Mouse (Mus musculus) lung, embryonic 14.5 days (tissue): ENCODE measurements around the gene Nup50. TPM values are rescaled to one million over a fixed set of nuclear protein-coding genes. Genes with fewer than 3 reads are reported as not detected.

Experiments
- ATAC-seq: fragments of 200-750 bp; cut with Nextera tagmentation; 2 replicates; pipeline ENCODE4 v1.8.0; 2017; ENCODE audit warnings: mild to moderate bottlenecking, moderate TSS enrichment, moderate library complexity; ENCODE audit not compliant: insufficient read depth
- DNase-seq: peaks from one replicate; pipeline ENCODE4 v3.0.0-alpha.2; 2015
- H3K27ac ChIP-seq: fragments of 300-500 bp; sonication (generic); 2 replicates; pipeline ENCODE4 v1.5.1; 2014; ENCODE audit warnings: low read depth, mild to moderate bottlenecking, moderate library complexity
- H3K27me3 ChIP-seq: fragments of 300-500 bp; sonication (generic); 2 replicates; pipeline ENCODE4 v1.6.1; 2014; ENCODE audit warnings: low read length, control low read depth; ENCODE audit not compliant: insufficient read depth
- H3K36me3 ChIP-seq: fragments of 300-500 bp; sonication (generic); 2 replicates; pipeline ENCODE4 v1.6.1; 2014; ENCODE audit warnings: control low read depth; ENCODE audit not compliant: insufficient read depth
- H3K4me1 ChIP-seq: fragments of 300-500 bp; sonication (generic); 2 replicates; pipeline ENCODE4 v1.6.1; 2014; ENCODE audit warnings: antibody characterized with exemption, control low read depth; ENCODE audit not compliant: insufficient read depth
- H3K4me2 ChIP-seq: fragments of 300-500 bp; sonication (generic); 2 replicates; pipeline ENCODE4 v1.6.1; 2014; ENCODE audit warnings: mild to moderate bottlenecking
- H3K4me3 ChIP-seq: fragments of 300-500 bp; sonication (generic); 2 replicates; pipeline ENCODE4 v1.5.1; 2014; ENCODE audit warnings: low read depth, low read length
- H3K9ac ChIP-seq: fragments of 300-500 bp; sonication (generic); 2 replicates; pipeline ENCODE4 v1.6.1; 2014
- H3K9me3 ChIP-seq: fragments of 300-500 bp; sonication (generic); 2 replicates; pipeline ENCODE4 v1.6.1; 2016; ENCODE audit warnings: low read depth, low read length, control low read depth
- CTCF ChIP-seq: IDR thresholded peaks from 2 replicates; pipeline ENCODE4 v1.5.1; 2016; ENCODE audit warnings: antibody characterized with exemption, low read depth
- WGBS: fragments of 180-500 bp; shearing (Covaris S2); extraction: QIAGEN DNeasy Blood & Tissue Kit; methylation state at CpG from one replicate; pipeline ENCODE4 v1.1.7; 2014; 5-methylcytosine and 5-hydroxymethylcytosine counted together
- polyA plus RNA-seq: library from polyadenylated mRNA; unstranded; fragments of >200 nt; fragmentation: Nextera tagmentation; extraction: Ambion mirVana; gene quantifications from 2 replicates; pipeline ENCODE4 v1.2.1, GENCODE M21; 2014

The Nup50 gene
- polyA plus RNA-seq, 1 experiment from 2014 or later, result 48.2 TPM

- 67% methylated on average over 1 of the region's 1 CpGs for whole genome bisulfite sequencing
- no peaks in the 10 kb centered on the region for H3K9me3 ChIP-seq
- no peaks in the 10 kb centered on the region for H3K36me3 ChIP-seq
- no peaks in the 10 kb centered on the region for H3K4me1 ChIP-seq
- H3K9ac ChIP-seq, result no peak overlapping the region
- H3K4me3 ChIP-seq, result no peak overlapping the region
- no peak overlapping the region for H3K27ac ChIP-seq
- no peak overlapping the region for H3K4me2 ChIP-seq
- no peak for ATAC-seq
- no peak for TF ChIP-seq CTCF
- DNase-seq, result no peak
- H3K27me3 ChIP-seq, result no peaks in the 10 kb centered on the region
Measured at GRCm38 (mm10) chr15:84896664-84897063, 26.5 kb upstream of the Nup50 start.

GRCm38 (mm10) chr15:84898077-84898476 lies 25.1 kb upstream of the Nup50 start:
- Histone ChIP-seq H3K4me2 (peak overlapping the region; percentile 3; the same call in 1 of the 2 replicates), H3K4me3 (no peak overlapping the region), H3K27me3 (no peaks in the 10 kb centered on the region), H3K27ac (no peak overlapping the region), H3K9ac (no peak overlapping the region), H3K9me3 (no peaks in the 10 kb centered on the region), H3K36me3 (no peaks in the 10 kb centered on the region), H3K4me1 (no peaks in the 10 kb centered on the region)
- WGBS, result 19% methylated on average over 7 of the region's 7 CpGs
- ATAC-seq (peak; percentile 38; the same call in 1 of the 2 replicates), DNase-seq (peak; percentile 65)
- TF ChIP-seq CTCF, result no peak

- ATAC-seq (no peak), DNase-seq (no peak)
- H3K36me3 ChIP-seq, result no peaks in the 10 kb centered on the region
- H3K4me3 ChIP-seq, result no peak overlapping the region
- no peak for TF ChIP-seq CTCF
- H3K27me3 ChIP-seq, result no peaks in the 10 kb centered on the region
- H3K27ac ChIP-seq, result no peak overlapping the region
- no peaks in the 10 kb centered on the region for H3K4me1 ChIP-seq
- H3K9ac ChIP-seq, result no peak overlapping the region
- no peaks in the 10 kb centered on the region for H3K9me3 ChIP-seq
- WGBS, result 69% methylated on average over 7 of the region's 7 CpGs
- H3K4me2 ChIP-seq, result no peak overlapping the region
Measured at GRCm38 (mm10) chr15:84903843-84904385, 19.3 kb upstream of the Nup50 start.

- Histone ChIP-seq H3K4me2 (no peak overlapping the region), H3K9ac (no peak overlapping the region), H3K27me3 (no peaks in the 10 kb centered on the region), H3K9me3 (no peaks in the 10 kb centered on the region), H3K36me3 (no peaks in the 10 kb centered on the region), H3K4me3 (no peak overlapping the region), H3K4me1 (no peaks in the 10 kb centered on the region), H3K27ac (no peak overlapping the region)
- WGBS, result 89% methylated on average over 3 of the region's 3 CpGs
- TF ChIP-seq CTCF, result no peak
- ATAC-seq (no peak), DNase-seq (no peak)
Measured at GRCm38 (mm10) chr15:84913201-84913600, 10.0 kb upstream of the Nup50 start.

- no peak for ATAC-seq
- Histone ChIP-seq H3K27me3 (no peaks in the 10 kb centered on the region), H3K36me3 (no peaks in the 10 kb centered on the region), H3K4me3 (no peak within 1 kb of the TSS), H3K9ac (no peak within 1 kb of the TSS), H3K9me3 (no peaks in the 10 kb centered on the region), H3K27ac (no peak within 1 kb of the TSS), H3K4me2 (no peak within 1 kb of the TSS), H3K4me1 (0 out of 2 replicates have a peak, but pooled peaks cover 5% of the 10 kb centered on the region)
- 88% methylated on average over 3 of the region's 3 CpGs for WGBS
- TF ChIP-seq CTCF, result no peak
- DNase-seq, result no peak
Measured at GRCm38 (mm10) chr15:84919938-84920337, 3.3 kb upstream of the Nup50 start, which contains the start of gene Gm29666. Gene Gm29666 (minus strand): TSS chr15:84920038.

GRCm38 (mm10) chr15:84923508-84924181 lies 434 bp downstream of the Nup50 start:
- Histone ChIP-seq H3K9me3 (no peaks in the 10 kb centered on the region), H3K36me3 (peaks cover 21% of the 10 kb centered on the region), H3K4me3 (peak overlapping the region; percentile 98), H3K27me3 (no peaks in the 10 kb centered on the region), H3K9ac (peak overlapping the region; percentile 95), H3K4me1 (peaks cover 9% of the 10 kb centered on the region; the same call in 1 of the 2 replicates), H3K4me2 (peak overlapping the region; percentile 74), H3K27ac (peak overlapping the region; percentile 97)
- no peak for TF ChIP-seq CTCF
- WGBS, result under 1% methylated on average over 68 of the region's 68 CpGs
- DNase-seq, result peak; percentile 23
- peak; percentile 72 for ATAC-seq

GRCm38 (mm10) chr15:84924781-84925315 lies 1.6 kb downstream of the Nup50 start:
- DNase-seq (peak; percentile 87), ATAC-seq (no peak)
- Histone ChIP-seq H3K36me3 (peaks cover 33% of the 10 kb centered on the region), H3K4me3 (peak overlapping the region; percentile 98), H3K4me1 (peaks cover 9% of the 10 kb centered on the region; the same call in 1 of the 2 replicates), H3K4me2 (peak overlapping the region; percentile 74), H3K27me3 (no peaks in the 10 kb centered on the region), H3K9ac (peak overlapping the region; percentile 95), H3K9me3 (no peaks in the 10 kb centered on the region), H3K27ac (peak overlapping the region; percentile 25; the same call in 1 of the 2 replicates)
- 7% methylated on average over 9 of the region's 9 CpGs for WGBS
- peak; percentile 76 for TF ChIP-seq CTCF
